Mouse (Mus musculus): Measurements from ENCODE around the gene Bbs7.

- no peak for TF ChIP-seq CTCF (conservative IDR thresholded peaks at IDR 0.05; ENCODE audit: low read length)
- TF ChIP-seq NANOG (IDR thresholded peaks at IDR 0.05; ENCODE audit: borderline replicate concordance, low read length), result no peak
- no peak for TF ChIP-seq POU5F1 (IDR thresholded peaks at IDR 0.05; ENCODE audit: borderline replicate concordance, low read length)
Measured at GRCm38 (mm10) chr3:36644554-36645244, 31.4 kb upstream of the Bbs7 start.

All from E14TG2a.4 (cell line).